Mouse (Mus musculus): ENCODE results near the gene Msi1. TPM values are rescaled to one million over a fixed set of nuclear protein-coding genes. Genes with fewer than 3 reads are reported as not detected.
A peak's percentile ranks its signal among the peaks of the same experiment; 100 is the strongest.
"Not testable (repeated sequence)": the region's sequence is repeated elsewhere in the genome, so short reads cannot be mapped to it uniquely, and the experiment has no call there.

Gene Msi1
- total RNA-seq, 2 experiments from 2014 or later: 110 to 114 TPM

DNA sequence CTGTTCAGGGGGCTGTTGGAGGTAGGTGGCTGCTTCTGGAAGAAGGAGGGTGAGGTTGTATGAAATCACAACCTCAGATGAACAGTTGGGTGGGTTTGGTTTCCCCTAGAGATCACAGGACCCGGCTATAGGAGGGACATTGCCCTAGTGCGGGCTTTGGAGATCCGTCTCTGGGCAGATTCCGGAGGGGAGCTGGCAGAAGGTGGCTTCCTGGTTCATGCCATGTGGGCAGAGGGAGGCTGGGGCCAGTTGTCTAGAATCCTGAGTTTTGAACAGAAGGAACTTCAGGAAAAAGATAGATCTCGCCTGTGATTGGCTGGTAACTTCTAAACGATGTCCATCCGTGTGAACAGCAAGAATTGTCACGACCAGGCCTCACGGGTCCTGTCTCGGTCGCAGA lies 3.0 kb downstream of the Msi1 start:
- DNase-seq: no peak
- intact Hi-C loops (cut with DNase I): loop anchor here (5.0 kb wide), 1 partner anchor 75 kb away; no protein-coding TSS in a partner anchor

DNA sequence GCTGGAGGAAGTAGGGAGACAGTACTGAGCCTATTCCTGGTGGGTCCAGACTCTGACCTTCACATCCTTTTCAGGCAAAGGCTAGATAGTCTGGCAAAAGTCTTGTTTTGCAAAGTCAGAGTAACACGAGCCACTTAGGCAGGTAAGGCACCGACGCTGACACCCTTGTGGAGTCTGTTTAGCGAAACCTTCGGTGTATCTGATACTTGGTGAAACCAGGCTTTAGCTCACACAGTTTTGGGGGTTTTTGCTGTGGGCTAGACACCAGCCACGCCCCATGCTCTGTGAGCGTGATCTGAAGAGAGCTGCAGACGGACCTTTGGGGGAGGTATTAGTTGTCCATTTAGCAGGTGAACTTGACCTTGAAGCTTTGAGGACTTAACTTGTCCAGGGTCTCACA lies 3.8 kb downstream of the Msi1 start:
- no peak for DNase-seq
- intact Hi-C loops (cut with DNase I): loop anchor here (5.0 kb wide), 1 partner anchor 76 kb away; no protein-coding TSS in a partner anchor

DNA sequence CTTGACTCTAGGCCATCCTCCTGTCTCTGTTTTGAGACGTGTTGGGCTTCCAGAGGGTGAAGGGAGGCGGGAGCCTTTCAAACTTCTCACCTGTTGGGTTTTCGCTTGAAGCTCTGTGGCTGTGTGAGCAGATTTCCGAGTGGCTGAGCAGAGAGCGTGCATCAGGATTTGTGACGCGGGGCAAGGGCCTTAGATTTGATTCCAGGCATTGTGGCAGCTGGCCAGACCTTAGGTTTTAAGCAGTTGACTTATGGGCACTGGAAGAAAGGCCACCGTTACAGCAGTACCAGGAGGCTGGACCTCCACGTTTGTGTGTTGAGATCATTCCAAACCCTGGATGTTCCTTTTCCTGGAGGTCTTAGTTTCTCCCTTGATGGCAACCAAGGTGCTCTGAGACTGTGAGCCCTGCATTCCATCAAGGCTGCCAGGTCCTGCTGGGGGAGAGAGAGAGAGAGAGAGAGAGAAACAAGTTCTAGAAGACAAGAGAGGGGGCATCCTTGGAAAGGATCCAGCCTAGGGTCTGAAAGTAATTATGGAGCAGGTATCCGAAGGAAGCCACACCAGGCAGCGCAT lies 5.0 kb downstream of the Msi1 start:
- no peak for DNase-seq
- intact Hi-C loops (cut with DNase I): loop anchor here (5.0 kb wide), 1 partner anchor 77 kb away; no protein-coding TSS in a partner anchor

DNA sequence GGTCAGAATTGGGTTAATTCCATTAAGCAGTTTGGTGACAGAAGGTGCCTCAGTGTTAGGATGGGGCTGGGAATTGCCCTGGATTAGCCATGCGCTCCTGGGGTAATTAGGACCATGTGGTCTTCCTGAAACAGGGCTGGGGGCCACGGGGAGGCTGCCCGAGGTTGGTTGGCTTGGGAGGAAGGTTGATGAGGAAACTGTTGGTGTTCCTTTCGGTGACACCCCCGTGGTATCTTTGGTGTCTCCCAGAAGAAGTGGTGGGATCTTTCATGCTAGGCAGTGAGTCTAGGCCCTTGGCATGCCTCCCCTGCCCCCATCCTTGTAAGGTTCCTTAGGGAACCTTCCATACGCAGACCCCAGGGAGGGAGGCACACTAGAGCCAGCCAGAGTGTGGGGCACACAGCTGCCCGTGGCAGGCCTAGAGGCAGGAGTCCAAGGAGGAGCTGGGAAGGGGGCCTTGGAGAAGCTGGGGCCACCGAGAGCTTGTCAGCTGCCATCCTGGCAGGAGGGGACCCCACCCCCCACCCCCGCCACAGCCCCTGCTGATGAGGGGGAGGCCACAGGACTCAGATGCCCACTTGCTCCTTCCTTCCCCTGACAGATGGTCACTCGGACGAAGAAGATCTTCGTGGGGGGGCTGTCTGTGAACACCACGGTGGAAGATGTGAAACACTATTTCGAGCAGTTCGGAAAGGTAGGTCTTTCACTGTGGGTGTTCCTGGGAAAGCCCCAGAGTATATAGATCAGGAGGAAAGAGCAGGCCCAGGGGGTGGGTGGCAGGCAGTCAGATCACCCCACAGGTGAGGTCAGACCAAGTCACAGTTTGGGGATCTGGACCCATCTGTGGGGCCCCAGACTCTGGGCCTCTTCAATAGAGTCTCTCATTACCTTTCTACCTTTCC lies 5.7 kb downstream of the Msi1 start:
- peak; percentile 76 for DNase-seq
- intact Hi-C loops (cut with DNase I): loop anchor here (5.0 kb wide), 1 partner anchor 78 kb away; no protein-coding TSS in a partner anchor

DNA sequence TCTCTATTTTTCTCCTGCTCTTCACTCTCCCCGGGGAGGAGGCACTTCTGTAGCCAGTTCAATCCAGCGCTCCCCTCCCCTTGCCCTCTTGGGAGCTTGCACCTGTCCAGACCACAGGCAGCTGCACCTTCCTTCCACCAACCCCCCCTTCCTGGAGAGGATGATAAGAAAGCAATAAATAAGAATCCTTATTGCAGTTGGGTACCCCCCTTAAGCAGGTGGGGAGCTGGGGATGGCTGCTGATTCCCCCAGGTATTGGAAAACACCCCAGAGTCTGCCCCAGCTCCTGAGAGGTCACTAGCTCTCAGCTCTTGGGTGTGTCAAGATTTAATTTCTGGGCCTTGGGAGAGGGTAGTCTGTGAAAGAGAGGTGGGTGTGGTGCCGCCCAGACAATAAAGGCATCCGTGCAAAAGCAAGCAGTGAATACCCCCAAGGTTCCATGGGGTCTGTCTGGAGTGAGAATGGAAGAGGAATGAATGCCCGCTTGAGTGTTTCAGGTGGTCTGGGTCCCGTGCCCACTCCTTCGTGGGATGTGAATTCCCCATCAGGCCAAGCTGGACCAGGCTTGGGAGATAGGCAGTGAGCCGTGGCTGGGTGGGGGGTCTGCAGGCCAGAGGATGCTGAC lies 6.5 kb downstream of the Msi1 start:
- no peak for DNase-seq
- intact Hi-C loops (cut with DNase I): no loop called here

DNA sequence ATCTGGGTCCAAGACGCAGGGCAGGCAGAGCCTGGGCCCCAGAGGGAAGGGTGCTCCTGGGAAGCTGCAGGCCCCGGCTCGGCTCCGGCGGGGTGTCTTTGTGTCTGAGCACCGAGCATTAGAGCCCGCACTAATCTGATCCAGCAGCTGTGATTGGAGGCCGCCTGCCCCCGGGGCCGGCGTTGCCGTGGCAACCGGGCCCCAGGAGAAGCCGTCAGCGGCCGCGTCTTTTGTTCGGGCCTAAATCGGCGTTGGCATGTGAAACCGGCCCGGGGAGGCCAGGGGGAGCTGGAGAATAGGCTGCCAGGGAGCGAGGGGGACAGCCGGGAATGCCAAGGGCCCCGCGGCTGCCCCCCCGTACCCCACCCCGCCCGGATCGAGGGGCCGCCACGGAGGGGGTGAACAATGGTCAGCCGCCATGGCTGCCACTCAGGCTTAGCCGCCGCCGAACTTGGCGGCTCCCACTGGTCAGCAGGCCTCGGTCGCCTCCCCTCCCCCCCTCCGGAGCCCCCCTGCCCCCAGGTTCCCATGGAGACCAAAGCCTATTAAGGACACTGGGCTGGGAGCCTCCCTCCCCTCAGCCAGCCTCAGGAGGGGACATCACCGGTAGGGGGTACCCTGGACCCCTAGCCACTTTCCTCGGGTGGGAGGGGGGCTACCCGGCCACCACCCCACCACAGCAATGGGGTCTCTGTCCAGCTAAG lies 7.2 kb downstream of the Msi1 start:
- intact Hi-C loops (cut with DNase I): no loop called here
- DNase-seq: peak; percentile 94

DNA sequence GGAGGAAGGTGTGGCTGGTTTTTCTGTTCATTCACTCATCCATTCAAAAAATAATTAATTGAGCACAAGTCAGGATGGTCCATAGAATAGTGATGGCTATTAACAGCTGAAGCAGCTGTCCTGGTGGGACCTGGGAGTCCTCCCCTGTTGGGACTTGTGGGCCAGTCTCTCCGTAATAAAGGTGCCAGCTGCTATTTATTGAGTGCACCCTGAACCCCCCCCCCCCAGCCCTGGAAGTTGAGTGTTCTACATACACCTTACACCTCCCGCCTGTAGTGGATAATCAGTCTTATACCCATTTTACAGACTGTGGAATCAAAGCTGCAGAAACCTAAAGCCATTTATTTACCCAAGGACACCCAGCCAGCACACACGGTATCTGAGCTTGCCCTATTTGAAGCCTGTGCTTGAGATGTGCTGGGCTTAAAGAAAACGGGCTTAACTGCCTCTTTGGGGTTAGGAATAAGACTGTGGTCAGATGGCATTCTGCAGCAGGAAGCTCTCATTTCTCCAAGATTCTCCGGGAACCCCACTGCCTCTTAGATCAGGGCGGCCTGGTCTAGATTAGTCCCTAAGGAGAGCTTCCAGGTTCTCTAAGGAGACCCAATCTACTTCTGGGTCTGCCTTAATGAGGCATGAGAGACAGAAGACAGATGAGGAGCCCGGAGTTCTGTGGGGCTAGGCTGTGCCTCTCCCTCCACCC lies 8.0 kb downstream of the Msi1 start:
- intact Hi-C loops (cut with DNase I): no loop called here

DNA sequence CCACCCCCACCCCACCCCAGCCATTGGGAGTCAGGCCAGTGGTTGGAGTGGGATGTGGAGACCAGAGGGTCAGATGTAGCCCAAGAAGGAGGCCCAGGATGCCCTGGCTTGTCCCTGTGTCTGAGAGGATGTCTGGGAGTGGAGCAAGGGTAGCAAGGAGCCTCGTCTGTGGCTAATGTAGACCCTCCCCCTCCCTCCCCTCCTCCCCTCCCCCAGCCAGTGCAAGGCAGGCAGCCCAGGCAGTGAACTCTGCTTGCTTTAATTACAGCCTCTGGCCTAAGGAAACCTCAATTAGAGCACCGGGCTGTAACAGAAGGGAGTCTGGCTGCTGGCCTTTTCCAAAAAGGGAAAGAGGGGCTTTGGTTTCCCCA lies 8.5 kb downstream of the Msi1 start:
- intact Hi-C loops (cut with DNase I): no loop called here
- DNase-seq: no peak

More for the DNA sequence above, 8.0 kb downstream of the Msi1 start:
- no peak for DNase-seq

DNA sequence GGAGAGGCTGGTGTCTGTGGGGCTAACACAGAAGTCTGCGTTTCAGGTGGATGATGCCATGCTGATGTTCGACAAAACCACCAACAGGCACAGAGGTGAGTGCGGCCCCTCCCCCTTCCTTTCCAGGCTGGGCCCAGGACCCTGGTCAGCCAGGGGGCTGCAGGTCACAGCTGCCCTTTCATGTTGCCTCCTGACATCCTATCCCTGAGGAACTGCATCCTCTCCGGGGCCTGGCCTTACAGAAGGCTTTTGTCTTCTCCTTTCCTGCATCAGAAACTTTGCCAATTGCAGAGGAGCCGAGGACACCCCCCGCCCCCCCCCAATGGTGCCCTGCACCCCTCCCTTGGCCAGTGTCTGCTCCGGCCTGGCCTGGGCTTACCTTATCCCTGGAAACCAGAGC lies 9.3 kb downstream of the Msi1 start:
- no peak for DNase-seq
- intact Hi-C loops (cut with DNase I): no loop called here

DNA sequence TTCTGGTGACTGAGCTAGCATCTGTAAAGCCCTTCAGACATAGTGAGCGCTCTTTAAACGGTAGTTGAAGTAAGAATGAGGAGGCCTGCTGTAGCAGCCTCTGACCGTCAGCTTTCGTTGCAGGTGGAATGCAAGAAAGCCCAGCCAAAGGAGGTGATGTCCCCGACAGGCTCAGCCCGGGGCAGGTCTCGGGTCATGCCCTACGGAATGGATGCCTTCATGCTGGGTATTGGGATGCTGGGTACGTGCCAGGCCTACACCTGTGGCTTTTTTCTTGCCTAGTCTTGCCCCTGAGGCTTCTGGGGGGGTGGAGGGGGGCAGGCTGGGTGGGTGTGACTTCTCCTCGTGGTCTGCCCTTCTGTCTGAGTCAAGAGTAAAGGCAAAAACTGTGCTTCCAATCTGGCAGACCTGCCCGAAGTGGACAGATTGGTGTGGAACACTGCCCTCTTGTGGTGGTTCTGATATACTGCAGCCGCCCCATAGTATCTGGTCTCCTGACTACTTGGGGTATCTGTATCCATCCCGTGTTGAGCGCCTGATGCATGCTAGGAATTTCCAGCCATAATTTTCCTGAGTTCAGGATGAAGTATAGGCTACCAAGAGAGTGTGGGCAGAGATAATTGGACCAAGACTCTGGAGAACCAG lies 11.9 kb downstream of the Msi1 start:
- intact Hi-C loops (cut with DNase I): loop anchor here (5.0 to 10.0 kb wide), 2 partner anchors 79 to 147 kb away; no protein-coding TSS in a partner anchor
- DNase-seq: peak; percentile 83

DNA sequence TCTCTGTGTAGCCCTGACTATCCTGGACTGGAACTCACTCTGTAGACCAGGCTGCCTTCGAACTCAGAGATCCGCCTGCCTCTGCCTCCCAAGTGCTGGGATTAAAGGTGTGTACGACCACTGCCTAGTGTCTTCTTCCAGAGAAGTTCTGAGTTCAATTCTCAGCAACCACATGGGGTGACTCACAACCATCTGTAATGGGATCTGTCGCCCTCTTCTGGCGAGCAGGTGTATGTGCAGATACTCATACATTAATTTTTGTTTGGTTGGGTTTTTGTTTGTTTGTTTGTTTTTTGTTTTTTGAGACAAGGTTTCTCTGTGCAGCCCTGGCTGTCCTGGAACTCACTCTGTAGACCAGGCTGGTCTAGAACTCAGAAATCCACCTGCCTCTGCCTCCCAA lies 13.3 kb downstream of the Msi1 start:
- intact Hi-C loops (cut with DNase I): loop anchor here (5.0 to 10.0 kb wide), 2 partner anchors 80 to 148 kb away; no protein-coding TSS in a partner anchor
- DNase-seq: not testable (repeated sequence)

DNA sequence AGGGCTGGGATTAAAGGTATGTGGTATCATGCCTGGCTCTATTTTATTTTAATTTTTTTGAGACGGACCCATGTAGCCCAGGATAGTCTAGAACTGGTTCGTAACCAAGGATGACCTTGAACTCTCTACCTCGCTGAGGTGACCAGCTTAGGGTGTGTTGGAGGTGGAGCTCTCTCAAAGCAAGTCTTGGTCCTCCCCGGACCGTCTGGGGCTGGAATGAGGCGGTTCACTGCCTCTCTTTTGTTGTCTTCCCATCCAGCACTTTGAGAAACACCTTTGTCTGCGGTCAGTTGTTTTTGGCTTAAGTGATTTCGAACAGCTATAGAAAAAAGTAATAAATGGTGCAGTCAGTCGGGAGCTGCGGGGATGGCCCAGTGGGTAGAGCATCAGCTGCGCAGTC lies 14.7 kb downstream of the Msi1 start:
- DNase-seq: no peak
- intact Hi-C loops (cut with DNase I): loop anchor here (5.0 to 10.0 kb wide), 2 partner anchors 82 to 149 kb away; no protein-coding TSS in a partner anchor

DNA sequence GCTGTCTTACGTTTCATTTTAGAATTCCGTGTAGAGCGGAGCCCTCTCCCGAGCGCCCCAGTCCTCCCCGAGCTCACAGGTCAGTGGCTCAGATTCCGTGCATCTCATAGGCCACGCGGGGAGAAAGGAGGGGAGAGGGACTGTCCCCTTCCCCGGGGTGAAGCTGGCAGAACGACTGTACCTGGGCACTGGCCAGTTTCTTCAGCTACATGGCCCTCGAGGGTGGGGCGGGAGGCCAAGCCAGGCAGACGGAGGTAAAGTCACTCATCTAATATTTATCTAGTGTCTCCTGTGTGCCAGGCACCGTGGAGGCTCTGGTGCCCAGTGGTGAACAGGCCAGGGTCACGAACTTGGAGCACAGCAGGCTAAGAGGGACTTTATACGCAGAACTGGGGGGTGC lies 17.7 kb downstream of the Msi1 start:
- peak; percentile 43 for DNase-seq
- intact Hi-C loops (cut with DNase I): loop anchor here (10.0 kb wide), 1 partner anchor 152 kb away; no protein-coding TSS in a partner anchor

DNA sequence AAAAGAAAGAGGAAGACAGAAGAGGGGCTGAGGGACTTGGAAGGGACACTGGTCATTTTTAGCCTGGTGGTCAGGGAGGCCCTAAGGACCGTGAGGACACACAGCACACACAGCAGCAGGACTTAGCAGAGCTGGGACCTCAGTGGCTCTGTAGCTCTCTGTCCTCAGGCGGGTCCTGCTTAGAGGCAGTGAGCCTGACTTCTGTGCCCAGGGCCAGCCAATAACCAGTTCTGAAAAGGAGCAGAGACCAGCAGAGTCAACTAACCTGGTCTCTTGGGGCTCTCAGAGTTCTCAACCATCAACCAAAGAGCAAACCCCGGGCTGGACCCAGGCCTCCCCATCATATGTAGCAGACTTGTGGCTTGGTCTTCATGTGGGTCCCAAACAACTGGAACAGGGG lies 19.8 kb downstream of the Msi1 start:
- intact Hi-C loops (cut with DNase I): loop anchor here (10.0 kb wide), 1 partner anchor 154 kb away; no protein-coding TSS in a partner anchor
- no peak for DNase-seq

DNA sequence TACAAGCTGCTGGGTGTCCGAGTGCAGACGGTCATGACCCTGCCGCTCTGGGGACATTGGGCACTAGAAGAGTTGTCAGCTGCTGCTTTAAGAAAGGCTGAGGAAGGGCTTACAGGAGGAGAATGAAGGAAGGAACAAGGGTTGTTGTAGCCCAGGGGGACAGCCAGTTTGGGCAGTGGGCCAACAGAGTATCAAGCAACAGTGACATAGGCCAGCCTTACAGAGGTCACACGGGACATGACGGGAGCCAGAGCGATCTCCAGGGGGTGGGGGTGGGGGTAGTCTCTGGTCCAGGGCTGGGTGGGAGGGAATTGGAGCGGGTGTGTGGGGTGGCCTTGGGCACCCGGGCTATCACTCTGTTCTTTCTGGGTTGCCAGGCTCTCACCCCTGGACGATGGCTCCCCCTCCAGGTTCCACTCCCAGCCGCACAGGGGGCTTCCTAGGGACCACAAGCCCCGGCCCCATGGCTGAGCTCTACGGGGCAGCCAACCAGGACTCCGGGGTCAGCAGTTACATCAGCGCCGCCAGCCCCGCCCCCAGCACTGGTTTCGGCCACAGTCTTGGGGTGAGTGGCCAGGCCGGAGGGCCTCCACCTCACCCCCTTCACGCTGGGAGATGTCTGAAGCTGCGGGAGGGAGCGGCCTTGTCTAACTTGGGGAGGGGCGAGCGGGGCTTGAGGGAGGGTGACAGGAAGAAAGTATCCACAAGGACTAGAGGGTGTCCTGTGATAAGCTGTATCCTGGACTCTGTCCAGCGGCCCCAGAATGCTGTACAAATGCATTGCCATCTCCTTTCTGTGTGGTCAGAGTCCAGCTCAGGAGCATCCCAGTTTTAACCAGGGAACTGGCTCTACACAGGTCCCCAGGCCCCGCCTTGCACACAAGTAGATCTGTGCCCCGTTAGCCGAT lies 21.3 kb downstream of the Msi1 start:
- DNase-seq: no peak
- intact Hi-C loops (cut with DNase I): no loop called here

DNA sequence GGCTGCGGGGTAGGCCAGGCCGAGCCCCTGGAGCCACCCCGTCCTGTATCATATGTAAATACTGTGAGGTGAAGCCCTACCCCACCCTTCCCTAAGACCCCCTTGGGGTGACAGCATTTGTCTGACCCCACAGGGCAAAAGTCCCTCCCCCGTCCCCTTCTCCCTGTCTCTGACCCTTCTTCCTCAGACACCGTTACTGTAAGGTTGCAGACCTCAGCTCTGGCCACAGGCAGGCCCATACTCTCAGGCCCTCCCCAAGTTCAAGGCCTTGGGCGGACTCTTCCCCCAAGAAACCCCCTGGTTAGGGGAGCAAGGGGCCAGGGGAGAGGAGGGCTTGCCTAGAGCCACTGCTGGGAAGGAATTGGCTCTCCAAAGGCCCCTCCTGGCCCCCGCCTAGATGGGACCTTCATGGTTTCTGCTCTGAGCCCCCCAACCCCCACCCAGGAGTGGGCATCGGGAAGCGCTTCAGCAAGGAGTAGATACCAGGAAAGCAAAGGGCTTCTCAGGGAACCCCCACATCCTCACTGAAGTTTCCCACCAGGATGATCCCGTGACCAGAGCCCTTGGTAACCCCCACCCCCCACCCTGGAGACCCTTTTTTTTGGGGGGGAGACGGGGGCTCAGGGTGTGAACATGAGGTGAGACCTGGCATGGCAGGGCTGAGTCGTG lies 25.2 kb downstream of the Msi1 start:
- DNase-seq: no peak
- intact Hi-C loops (cut with DNase I): no loop called here

DNA sequence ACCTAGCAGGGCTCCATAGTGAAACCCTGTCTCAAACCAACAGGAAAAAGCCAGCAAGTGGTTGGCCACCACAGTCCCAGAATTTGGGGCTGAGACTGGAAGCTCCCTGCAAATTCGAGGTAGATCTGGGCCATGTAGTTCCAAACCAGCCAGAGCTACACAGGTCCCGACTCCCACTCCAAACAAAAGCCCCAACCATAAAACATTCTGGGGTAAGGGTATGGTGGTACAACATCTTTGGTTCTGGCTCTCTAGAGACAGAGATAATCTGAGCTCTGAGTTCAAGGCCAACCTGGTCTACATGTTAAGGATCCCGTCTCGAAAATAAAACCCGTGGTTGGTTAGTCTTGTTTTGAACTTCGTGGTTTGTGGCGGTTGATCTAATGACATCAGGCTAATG lies 26.4 kb downstream of the Msi1 start:
- no peak for DNase-seq
- intact Hi-C loops (cut with DNase I): no loop called here

DNA sequence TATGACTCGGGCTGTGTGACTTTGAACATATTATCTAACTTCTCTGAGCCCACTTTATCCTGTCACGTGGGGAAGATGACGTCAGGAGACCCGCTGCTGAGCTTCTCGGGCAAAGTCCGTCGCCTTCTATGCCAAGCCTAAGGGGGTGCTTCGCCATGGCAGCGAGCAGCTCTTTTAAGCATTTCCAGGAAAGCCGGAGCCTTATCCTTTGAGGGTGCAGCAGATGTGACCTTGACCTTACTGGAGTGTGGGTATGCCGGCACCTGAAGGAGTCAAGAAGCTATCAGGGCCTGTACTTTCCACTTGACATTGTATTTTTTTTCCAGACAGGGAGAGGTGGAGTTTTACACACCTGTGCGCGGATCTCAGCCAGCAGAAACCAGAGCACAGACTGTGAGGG lies 29.5 kb downstream of the Msi1 start:
- intact Hi-C loops (cut with DNase I): no loop called here
- no peak for DNase-seq

All from left cerebral cortex, postnatal 4 days (tissue).